Mouse (Mus musculus) lung, adult 18-20 months (tissue): ENCODE results near the gene Skor1.

Experiments
- DNase-seq, 2 experiments: peaks; one replicate each; pipeline ENCODE4 v3.0.0; 2022; ENCODE audit warnings: mixed read lengths in 2 of 2

The Skor1 gene

DNA sequence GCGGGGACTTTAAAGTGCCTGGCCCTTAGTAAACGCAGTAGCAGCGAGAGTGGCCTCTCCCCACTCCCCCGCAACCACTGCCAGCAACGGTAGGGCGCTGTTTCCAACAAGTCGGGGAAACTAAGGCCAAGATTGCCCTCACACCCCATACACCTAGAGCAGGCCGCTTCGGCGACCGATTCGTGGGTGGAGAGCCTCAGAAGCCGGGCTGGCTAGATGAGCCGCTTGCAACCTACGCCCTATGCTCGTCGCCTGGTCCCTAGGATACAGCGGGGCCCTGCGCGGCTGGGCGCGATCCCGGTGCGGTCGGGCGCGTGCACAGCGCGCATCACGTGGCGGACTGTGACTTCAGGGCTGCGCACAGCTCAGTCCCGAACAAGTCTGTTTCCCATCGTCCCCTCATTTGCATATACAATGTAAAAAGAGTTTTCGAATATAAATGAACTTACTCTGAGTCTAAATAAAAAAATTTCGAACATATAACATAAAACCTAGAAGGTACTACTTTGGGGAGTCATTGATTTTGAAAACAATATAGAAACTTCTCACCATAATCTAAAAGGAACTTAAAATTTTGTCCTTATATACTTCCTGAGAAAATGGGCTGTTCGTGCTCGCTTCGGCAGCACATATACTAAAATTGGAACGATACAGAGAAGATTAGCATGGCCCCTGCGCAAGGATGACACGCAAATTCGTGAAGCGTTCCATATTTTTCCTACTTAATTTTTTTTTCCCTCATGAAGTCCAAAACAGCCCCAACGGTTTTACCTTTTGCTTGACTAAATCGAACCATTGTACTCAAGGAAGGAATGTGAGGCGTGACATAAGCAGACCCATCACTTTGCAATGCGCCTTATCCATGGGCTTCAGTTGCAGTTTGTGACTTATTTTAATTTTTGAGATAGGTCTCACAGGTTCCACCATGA lies 15.8 kb downstream of the Skor1 start:
- peak; percentile 95 to 96 for DNase-seq

DNA sequence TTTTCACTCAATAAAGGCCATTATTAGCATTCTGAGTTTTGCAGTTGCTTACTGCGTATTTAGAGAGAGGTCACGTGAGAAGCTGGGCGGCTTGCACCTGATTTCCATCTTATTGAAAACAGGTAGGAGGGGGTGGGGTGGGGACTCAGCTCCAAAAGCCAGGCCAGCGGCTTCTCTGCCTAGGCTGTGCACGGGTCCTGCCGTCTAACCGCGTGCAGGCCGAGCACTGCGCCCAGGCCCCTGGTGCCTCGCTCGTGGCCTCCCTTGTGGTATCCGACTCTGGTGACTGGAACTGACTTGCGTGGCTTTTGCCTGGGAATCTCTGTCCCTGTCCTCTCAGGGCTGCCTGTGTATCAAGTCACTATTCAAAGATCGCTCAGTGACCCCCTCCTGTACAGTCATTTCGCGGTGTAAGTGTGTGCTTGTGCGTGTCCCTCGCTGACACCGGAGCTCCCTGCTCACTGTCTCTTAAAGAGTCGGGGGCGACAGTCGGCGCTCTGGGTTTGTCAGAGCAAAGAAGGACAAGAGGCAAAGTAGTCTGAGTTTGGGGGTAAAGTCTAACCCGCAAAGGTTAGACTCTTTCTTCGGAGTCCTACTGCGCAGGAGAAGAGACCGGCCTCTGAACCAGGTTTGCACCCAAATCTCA lies 16.7 kb downstream of the Skor1 start:
- peak; percentile 39 to 46 for DNase-seq

DNA sequence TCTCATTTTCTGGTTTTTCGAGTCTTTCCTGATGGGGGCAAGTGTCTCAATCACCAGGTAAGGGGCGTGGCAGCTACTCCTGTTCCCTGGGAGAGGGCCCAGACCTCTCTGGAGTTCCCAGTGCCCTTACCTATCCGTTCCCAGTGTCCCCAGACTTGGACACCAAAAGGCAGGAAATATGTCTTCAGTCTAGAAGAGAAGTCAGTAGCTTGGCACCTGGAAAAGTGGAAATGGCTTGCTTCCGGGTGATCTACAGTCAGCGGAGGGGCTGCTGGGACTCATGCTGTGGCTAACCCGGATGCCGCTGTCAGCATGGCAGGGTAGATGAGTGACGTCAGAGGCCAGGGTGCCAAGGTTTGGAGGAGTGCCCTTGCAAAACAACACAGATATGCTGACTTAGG lies 19.1 kb downstream of the Skor1 start:
- DNase-seq: peak; percentile 77 to 87

DNA sequence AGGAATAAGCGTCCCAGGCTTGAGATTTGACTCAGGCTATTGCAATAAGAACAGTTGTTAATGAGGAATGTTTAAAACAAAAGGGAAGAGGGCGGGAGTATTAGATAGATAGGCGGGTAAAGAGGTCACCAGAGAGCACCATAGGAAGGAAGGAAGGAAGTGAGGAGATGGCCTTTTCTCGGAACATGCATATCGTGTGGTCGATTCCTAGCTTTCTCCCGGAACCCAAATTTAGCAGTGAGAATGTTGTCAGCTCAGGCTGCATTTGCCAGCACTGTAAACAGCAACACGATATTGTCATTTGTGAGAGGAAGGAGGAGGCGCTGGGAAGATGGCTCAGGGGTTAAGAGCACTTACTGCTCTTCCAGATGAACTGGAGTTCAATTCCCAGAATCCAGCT lies 24.2 kb downstream of the Skor1 start:
- no peak for DNase-seq

DNA sequence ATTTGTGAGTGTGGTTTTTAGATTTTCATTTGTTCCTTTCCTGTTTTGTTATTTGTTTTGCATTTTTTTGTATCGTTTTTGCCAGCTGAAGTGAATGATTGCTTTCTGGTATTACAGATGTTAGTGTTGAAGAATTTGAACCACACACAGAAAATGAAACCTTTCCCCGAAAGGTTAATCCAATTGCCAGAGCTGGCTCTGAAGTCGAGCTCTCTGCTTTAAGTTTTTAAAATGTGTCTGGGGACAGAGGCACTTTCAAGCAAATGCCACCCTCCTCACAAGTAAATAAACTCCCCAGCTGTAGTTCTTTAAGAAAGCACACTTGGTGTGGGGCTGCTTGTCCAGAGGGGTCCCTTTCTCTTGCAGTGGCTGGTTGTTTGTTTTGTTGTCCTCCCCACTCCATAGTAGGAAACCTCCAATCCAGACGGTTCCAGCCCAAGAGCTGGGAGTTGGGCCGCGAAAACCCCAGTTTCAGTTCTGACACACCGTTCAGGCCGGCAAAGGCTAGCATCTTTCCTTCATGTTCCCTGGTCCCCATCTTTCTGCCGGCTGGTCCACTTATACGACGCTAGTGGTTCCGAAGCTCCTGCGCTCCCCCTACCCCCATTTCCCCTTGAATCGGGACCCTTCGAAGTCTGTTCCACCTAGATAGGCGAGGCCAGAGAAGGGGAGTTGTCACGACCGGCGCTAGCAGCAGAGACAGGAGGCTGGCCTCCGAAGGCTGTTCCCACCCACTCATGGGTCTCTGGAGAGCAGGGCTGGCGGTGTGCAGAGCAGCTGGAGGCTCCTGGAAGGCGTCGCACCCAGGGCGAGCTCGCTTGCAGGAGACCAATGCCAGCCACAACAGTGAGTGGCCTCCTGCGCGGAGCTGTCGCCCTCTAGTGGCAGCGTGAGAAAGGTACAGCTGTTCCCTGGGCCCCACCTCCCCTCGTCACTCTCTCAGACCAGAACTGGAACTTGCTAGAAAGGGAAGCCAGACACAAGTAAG lies 25.0 kb downstream of the Skor1 start:
- peak; percentile 92 to 93 for DNase-seq

DNA sequence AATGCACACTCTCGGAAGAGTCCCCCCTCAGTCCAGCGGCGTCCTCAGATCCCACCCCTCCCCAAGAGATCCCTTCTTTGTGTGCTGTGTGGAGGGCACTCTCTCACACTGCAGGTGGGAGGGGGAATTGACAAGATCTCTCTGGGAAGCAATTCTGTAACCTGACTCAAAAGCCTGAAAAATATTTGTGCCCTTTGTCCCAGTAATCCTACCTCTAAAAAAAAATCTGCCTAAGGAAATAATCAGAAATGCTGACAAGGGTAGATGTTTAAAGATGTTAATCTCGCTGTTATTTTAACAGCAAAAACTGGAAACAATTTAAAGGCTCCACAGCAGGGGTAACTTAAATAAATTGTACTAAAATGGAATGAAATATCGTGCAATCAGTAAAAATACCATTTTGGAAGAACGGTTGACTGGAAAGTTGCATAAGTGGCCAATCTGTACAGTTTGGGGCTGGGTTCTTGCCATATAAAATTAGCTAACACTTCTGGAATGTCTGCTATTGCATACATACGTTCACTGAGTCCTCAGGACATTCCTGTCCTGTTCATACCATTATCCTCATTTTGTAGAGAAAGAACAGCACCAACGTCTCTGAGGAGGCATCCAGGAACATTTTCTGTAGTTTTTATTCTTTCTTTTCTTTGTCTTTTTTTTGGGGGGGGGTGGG lies 26.5 kb downstream of the Skor1 start:
- DNase-seq: no peak

DNA sequence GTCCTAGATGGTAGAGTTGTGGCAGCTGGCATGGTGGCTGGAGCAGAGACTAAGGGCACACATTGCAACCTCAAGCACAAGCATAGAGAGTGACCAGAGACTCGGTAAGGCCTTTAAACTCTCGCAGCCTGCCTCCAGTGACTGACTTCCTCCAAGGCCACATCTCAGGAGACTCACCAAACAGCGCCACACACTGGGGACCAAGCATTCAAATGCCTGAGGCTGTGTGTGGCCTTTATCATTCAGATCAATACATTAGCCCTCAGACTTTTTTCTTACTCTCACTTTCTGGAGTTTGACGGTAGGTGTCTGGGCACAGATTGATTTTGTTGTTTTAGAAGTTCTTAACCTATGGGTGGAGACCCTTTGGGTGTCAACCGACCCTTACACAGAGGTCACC lies 30.4 kb downstream of the Skor1 start:
- no peak for DNase-seq

DNA sequence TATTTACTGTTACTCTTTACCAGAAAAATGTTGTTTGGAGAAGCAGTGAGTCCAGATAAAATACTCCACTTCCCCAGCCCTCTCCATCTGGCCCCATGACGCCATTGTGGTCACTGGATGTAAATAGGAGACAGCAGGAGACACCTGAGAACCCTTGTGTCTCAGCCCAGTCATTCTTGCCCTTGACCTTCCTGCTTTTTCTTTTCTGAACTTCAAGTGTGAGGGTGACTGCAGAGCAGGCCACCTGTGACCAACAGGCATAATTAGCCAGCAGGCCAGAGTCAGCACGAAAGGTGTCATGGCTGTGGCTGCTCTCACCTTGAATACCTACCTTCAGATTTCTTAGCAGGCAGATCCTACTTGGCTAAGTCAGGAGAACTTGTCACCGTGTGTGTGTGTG lies 36.2 kb downstream of the Skor1 start:
- DNase-seq: no peak

DNA sequence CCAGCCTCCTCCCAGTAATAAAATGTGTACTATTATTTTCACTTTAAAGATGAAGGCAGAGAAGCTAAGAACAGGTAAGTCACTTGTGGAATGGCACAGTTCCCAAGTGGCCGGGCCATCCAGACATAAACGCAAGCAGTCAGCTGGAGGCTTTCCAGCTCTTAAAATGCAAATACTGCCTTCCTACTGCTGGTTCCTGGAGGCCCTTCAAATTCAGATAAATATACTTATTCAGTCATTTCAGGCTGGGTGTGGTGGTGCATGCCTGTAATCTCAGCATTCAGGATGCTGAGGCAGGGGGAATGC lies 39.0 kb downstream of the Skor1 start:
- peak; percentile 78 to 84 for DNase-seq

DNA sequence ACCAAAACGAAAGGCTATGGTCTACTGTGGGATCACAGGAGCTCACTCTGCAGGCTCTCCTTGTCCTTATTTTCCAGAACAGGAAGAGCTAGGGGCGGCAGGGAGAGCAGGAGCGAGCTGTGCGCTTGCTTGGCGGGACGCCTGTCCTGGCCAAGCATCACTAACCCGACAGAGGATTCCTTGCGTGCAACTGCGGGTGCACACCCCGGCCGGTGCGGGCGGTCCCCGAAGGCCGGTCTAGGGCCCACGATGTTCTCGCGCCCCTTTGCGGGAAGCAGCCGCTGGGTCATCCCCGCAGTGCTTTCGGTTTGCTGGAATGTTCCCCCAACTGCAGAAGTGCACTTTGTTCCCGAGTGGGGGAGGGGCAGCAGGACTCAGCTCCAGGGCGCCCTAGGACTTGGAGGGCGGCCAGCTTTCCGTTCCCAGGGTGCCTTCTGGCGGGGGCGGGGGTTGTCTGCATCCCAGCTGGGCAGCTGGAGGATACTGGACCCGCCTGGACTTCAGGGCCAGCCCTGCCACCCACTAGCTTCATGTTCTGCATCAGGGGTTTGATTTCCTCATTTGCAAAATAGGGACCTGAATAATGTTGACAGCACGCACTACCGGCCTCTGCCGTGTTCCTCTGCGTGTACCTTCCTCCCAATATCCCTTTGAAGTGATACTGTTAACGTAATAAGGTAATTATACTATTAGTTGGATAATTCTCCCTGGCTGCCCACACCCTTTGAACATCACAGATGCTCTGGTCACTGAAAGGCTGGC lies 39.6 kb downstream of the Skor1 start:
- DNase-seq: peak; percentile 95 to 98

DNA sequence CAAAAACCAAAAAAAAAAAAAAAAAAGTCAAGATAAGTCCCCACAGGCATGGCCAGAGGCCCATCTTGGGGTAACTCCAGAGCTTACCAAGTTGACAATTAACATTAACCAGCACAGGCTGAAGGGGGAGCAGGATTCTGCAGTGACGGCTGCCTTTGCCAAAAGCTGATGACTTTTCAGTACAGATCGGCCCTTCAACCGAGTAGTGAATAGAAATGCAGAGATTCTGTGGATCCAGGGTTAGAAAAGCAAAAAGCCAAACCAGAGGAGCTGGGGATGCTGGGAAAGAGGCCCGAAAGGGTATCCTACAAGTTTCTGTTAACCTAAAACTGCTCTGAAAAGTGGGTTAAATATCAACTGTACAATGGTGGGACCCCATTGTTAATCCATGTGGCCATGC lies 40.2 kb downstream of the Skor1 start:
- DNase-seq: peak in 1 of 2 experiments; percentile 48

DNA sequence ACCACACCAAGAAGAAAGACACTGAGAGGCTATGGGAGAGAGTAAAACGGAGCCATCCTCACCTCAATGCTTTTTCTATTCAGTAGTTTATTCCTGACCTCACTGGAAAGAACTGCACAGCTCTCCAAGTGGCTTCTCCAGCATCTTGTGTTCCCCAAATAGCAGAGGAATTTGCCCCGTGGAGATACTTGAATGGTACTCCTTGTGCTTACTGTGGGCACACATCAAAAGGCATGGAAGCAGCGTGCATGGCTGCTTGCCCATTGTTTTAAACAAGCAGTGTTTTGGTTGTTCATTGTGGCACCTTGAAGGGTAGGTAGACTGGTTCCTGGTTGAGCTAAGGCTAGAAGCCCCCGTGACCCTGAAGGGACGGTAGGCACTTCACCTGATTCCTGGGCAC lies 48.1 kb downstream of the Skor1 start:
- peak; percentile 67 to 76 for DNase-seq

DNA sequence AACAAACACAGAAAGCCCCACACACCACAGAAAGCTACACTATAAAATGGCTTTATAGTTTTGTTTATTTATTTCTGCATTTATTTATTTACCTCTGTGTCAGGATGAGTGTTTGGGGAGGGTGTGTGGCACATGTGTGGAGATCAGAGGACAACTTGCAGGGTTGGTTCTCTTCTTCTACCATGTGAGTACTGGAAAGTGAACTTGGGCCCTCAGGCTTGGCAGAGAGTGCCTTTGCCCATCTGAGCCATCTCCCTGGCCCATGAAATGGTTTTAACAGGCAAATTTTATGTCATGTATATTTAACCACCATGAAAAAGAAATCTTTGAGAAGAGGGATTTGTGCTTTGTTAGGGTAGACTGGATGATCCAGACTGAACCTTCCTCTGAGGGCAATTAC lies 48.9 kb downstream of the Skor1 start:
- no peak for DNase-seq

DNA sequence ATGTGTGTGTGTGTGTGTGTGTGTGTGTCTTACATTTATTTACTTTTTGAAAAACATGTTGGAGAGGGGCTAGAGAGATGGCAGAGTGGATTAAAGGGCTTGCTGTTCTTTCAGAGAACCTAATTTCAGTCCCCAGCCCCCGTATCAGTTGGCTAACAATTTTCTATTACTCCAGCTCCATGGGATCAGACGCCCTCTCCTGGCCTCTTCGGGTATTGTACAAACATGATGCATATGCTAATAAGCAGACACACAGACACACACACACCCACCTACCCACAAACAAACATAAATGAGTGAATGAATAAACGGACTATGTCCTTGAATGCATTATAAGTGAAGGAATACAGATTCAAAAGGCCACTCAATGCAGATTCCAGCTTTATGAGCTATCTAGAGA lies 49.4 kb downstream of the Skor1 start:
- DNase-seq: no peak

DNA sequence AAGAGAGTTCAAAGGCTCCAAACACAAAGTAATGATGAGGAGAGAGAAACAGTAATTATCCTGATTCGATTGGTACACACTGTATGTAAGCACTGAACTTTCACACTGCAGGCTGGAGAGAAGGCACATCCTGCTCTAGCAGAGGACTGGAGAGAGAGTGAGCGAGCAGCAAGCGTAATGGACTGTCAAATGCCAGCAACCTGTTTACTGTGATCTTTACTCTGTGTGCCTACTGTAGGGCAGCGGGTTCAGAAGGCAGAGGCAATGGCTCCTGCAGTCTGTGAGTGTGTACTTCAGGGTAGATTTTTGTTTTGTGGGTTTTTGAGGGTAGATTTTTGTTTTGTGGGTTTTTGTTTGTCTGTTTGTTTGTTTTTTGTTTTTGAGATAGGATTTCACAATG lies 49.9 kb downstream of the Skor1 start:
- DNase-seq: no peak

DNA sequence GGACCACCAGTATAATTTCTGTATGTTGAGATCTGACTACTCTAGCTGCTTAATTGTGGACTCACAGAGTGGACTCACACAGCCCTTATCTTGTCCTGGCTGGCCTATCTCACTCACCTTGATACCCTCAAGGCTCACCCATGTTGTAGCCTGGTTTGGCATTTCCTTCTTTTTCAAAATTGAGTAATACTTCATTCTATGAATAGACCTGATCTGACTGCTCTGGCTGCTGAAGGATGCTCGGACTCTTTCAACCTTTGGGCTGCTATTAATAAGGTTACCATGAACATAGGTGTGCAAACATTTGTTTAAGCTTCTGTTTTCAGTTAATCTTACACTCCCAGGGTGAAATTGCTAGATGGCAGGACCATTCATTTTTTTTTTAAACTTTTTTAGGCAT lies 51.6 kb downstream of the Skor1 start:
- DNase-seq: no peak

DNA sequence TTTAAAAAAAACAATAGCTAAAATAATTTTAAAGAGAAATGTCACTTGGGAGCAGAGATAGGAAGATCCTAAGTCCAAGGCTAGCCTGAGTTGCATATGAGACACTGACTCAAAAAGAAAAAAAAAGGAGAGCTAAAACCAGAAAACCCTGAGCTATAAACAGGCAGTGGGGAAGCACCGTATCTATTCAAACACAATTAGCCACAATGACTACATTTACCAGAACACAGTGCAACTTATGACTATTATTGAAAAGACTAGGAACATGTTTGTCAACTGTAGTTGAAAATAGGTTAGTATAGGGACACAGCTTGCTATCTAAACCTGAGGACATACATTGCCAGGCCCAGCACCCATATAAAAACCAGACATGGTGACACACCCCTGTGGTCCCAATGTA lies 54.7 kb downstream of the Skor1 start:
- DNase-seq: no peak

DNA sequence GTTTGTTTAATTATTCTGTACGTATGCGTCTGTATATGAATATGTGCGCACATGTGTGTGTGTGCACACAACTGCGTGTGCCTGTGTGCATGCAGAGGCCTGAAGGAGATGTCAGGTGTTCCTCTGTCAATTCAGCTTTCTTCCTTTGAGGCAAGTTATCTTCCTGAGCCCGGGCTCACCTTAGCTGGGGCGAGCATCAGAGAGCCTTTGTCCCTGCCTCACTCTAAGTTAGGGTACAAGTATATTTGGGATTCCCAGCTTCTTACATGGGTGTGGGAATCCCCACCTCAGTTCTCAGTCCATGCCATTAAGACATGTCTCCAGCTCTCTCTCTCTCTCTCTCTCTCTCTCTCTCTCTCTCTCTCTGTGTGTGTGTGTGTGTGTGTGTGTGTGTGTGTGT lies 56.2 kb downstream of the Skor1 start:
- no peak for DNase-seq

DNA sequence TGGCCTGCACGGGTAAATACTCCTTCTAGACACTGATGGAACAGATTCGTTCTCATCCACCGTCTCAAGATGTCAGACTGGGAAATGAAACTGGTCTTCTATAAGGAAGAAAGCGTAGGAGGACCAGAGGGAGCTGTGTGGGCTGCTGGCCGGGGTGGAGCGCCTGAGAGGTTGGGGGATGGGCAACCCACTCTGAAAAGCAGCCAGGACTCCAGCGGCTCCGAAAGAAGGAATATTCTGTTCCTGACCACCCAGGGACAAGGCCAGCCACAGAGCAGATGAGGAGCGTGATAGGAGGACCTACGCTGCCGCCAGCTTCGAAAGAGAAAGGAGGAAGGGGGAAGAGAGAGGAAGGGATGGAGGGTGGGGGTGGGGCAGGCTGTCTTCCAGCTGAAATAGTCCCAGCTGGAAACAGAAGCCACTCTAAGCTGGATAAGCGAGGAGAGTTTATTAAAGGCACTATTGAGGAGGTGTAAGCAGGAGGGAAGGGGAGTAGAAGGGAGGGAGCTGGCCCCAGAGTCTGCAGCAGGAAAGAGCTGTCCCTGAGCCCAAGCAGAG lies 56.7 kb downstream of the Skor1 start:
- peak; percentile 79 to 80 for DNase-seq

DNA sequence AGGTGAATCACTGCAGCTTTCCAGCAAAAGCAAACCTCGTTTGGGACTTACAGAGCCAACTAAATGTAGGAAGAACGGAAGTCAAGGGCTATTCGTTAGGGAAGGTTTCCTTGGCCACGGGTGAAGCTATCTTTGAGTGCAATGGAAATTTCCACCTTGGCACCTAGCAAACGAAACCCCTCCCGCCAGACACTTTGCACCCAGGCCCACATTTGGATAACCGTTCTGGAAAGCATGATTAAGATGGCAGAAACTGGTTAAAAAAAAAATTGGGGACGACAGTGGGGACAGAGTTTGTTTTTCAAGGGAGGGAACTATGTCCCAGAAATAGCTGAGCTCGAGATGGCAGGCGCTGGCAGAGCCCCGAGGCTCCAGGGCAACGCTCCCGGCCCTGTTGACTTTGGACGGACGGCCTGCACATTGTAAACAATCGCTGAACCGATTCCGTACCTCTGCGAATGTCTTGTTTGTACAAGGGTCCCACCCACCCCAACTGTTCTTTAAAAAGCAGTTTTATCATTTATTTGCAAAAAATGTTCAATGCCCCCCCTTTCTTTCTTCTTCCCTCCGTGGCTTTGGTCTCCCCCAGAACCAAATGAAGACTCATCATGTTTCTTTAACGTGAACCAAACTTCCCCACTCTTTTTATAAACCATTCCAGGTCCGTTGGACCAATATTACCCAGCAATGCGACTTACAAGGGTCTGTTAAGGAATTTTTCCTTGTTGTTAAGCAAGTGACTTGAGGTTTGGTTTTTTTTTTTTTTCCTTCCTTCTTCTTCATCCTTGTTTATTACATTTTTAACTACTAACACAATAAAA lies 57.5 kb downstream of the Skor1 start:
- DNase-seq: peak; percentile 75 to 77

DNA sequence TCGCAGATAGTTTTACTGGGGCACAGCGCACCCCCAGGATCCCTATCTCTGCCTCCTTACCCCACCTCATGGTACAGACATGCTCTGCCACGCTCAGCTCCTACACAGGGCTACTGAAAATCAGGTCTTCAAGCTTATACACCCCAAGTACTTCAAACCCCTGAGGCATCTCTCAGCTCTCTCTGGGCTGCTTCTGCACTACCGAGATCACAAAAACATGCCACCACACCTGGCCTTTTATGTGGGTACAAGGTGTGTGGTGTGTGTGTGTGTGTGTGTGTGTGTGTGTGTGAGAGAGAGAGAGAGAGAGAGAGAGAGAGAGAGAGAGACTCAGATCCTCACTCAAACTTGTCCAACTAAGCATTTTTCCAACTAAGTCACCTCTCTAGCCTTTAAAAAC lies 59.6 kb downstream of the Skor1 start:
- no peak for DNase-seq
